ENCODE assay signal across 25 mouse cellular contexts in genomic region chr2:11364111-11364510, GRCm38 (mm10).
"Had no signal": no experiment of that assay in that cellular context is flagged by ENCODE, and none has a peak within 500 bp of the region (broad histone marks: within the 10 kb centered on the region; RNA-seq: fewer than 3 reads in every experiment).

No protein-coding gene starts in this region.

- ATAC-seq: hindbrain, embryonic 16.5 days; inflammation-experienced regulatory T-cells, adult 6 months; intestine, embryonic 15.5 days; intestine, postnatal 0 days had no signal

- H3K9me3 ChIP-seq: heart, embryonic 10.5 days; heart, embryonic 12.5 days; hindbrain, embryonic 10.5 days; hindbrain, embryonic 12.5 days; intestine, embryonic 15.5 days; limb, embryonic 10.5 days; limb, embryonic 12.5 days had no signal

- H3K27me3 ChIP-seq: heart, embryonic 12.5 days; hindbrain, embryonic 12.5 days; intestine, embryonic 15.5 days; limb, embryonic 12.5 days had no signal

- DNase-seq: gastrocnemius, postnatal 14 days; gastrocnemius, postnatal 36 days; heart, adult 11 months; heart, postnatal 10 days; heart, postnatal 4 days; kidney, adult 18-20 months; kidney, adult 8-10 months; kidney, postnatal 10 days; kidney, postnatal 25 days; kidney, postnatal 4 days; liver had no signal

- H3K4me3 ChIP-seq: heart, embryonic 10.5 days; heart, embryonic 12.5 days; hindbrain, embryonic 10.5 days; hindbrain, embryonic 12.5 days; intestine, embryonic 15.5 days; layer of hippocampus, adult 2 months; left cerebral cortex, adult 2 months; limb, embryonic 10.5 days; limb, embryonic 12.5 days had no signal

- H3K4me2 ChIP-seq: heart, embryonic 12.5 days; hindbrain, embryonic 12.5 days; hindbrain, embryonic 14.5 days; intestine, embryonic 15.5 days; limb, embryonic 12.5 days had no signal

- H3K27ac ChIP-seq: heart, embryonic 10.5 days; hindbrain, embryonic 10.5 days; hindbrain, embryonic 12.5 days; hindbrain, embryonic 14.5 days; intestine, embryonic 15.5 days; layer of hippocampus, adult 2 months; left cerebral cortex, adult 2 months; limb, embryonic 10.5 days; limb, embryonic 12.5 days; liver, embryonic 14.5 days had no signal

- H3K9ac ChIP-seq: heart, embryonic 12.5 days; hindbrain, embryonic 12.5 days; hindbrain, embryonic 14.5 days; intestine, embryonic 15.5 days; limb, embryonic 12.5 days; liver, embryonic 14.5 days had no signal

- H3K36me3 ChIP-seq: heart, embryonic 10.5 days; heart, embryonic 12.5 days; hindbrain, embryonic 10.5 days; hindbrain, embryonic 12.5 days; intestine, embryonic 15.5 days; limb, embryonic 10.5 days; limb, embryonic 12.5 days had no signal

- H3K4me1 ChIP-seq: heart, embryonic 10.5 days; heart, embryonic 12.5 days; hindbrain, embryonic 10.5 days; hindbrain, embryonic 12.5 days; intestine, embryonic 15.5 days; limb, embryonic 10.5 days; limb, embryonic 12.5 days had no signal
